Mouse (Mus musculus): ENCODE measurements around the gene Golim4. TPM values are rescaled to one million over a fixed set of nuclear protein-coding genes. Genes with fewer than 3 reads are reported as not detected.

The Golim4 gene
- polyA plus RNA-seq, 1 experiment from 2014 or later, result 39.3 TPM

GRCm38 (mm10) chr3:75861677-75862076 is 95.1 kb downstream of the Golim4 start:
- H3K4me2 ChIP-seq (ENCODE audit: low read depth, severe bottlenecking), result no peak overlapping the region
- H3K9ac ChIP-seq (ENCODE audit: low read length), result no peak overlapping the region
- DNase-seq (ENCODE audit: low spot score) (peak; percentile 62), ATAC-seq (ENCODE audit: insufficient number of reproducible peaks, low FRiP score, low TSS enrichment, low read depth) (no peak)
- H3K4me3 ChIP-seq (ENCODE audit: low read depth, low read length), result no peak overlapping the region
- no peaks in the 10 kb centered on the region for H3K9me3 ChIP-seq (ENCODE audit: control insufficient read depth, low read length)
- no peaks in the 10 kb centered on the region for H3K4me1 ChIP-seq (ENCODE audit: control insufficient read depth, insufficient read depth, low read length)
- no peaks in the 10 kb centered on the region for H3K36me3 ChIP-seq (ENCODE audit: control insufficient read depth, insufficient read depth, low read length)
- no peak overlapping the region for H3K27ac ChIP-seq (replicated peaks; ENCODE audit: low read depth, low read length)
- WGBS, result 34% methylated on average over 4 of the region's 4 CpGs
- no peaks in the 10 kb centered on the region for H3K27me3 ChIP-seq (ENCODE audit: control insufficient read depth, insufficient read depth, low read length)

GRCm38 (mm10) chr3:75860760-75861159 is 96.0 kb downstream of the Golim4 start:
- ATAC-seq (ENCODE audit: insufficient number of reproducible peaks, low FRiP score, low TSS enrichment, low read depth) (0 out of 2 replicates have a peak, but pooled peaks have one; percentile 44), DNase-seq (ENCODE audit: low spot score) (no peak)
- WGBS, result 76% methylated on average over 12 of the region's 12 CpGs
- Histone ChIP-seq H3K27ac (replicated peaks; ENCODE audit: low read depth, low read length) (no peak overlapping the region), H3K36me3 (ENCODE audit: control insufficient read depth, insufficient read depth, low read length) (no peaks in the 10 kb centered on the region), H3K4me3 (ENCODE audit: low read depth, low read length) (no peak overlapping the region), H3K27me3 (ENCODE audit: control insufficient read depth, insufficient read depth, low read length) (no peaks in the 10 kb centered on the region), H3K4me2 (ENCODE audit: low read depth, severe bottlenecking) (no peak overlapping the region), H3K9me3 (ENCODE audit: control insufficient read depth, low read length) (no peaks in the 10 kb centered on the region), H3K9ac (ENCODE audit: low read length) (no peak overlapping the region), H3K4me1 (ENCODE audit: control insufficient read depth, insufficient read depth, low read length) (no peaks in the 10 kb centered on the region)

DNA sequence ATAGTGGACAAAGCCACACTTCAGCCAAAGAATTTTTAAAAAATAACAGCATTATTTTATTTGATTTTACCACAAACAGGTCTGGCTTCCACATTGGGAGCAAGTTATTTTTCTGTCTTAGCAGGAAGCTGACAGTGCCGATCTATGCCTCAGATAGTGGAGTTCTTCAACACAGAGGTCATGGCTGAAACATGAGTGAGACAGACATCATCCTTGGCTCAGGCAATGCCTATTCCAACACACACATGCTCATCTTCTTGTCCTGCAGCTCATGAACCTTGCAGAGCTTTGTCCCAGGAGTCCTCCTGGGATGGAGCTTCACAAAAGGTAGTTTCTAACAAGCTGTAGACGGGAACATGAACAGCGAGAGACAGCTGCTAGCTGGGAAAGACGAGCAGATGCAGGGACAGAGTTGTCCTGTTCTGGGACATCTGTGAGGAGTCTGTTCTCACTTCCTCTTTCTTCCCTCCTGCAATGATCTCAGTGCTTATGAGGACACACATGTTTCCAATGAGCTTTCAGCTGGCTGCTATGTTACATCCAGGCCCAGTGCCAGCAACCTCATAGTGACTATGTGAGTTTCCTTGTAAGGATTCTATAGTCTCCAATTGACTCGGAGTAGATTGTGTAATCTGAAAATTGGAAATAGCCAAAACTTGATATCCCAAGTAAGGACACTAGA is 121.3 kb downstream of the Golim4 start:
- no peaks in the 10 kb centered on the region for H3K36me3 ChIP-seq (ENCODE audit: control insufficient read depth, insufficient read depth, low read length)
- H3K27me3 ChIP-seq (ENCODE audit: control insufficient read depth, insufficient read depth, low read length), result no peaks in the 10 kb centered on the region
- no peak for DNase-seq (ENCODE audit: low spot score)
- no peak for ATAC-seq (ENCODE audit: insufficient number of reproducible peaks, low FRiP score, low TSS enrichment, low read depth)
- 77% methylated on average over 5 of the region's 5 CpGs for WGBS
- H3K9ac ChIP-seq (ENCODE audit: low read length), result no peak overlapping the region
- no peaks in the 10 kb centered on the region for H3K4me1 ChIP-seq (ENCODE audit: control insufficient read depth, insufficient read depth, low read length)
- no peak overlapping the region for H3K27ac ChIP-seq (replicated peaks; ENCODE audit: low read depth, low read length)
- no peaks in the 10 kb centered on the region for H3K9me3 ChIP-seq (ENCODE audit: control insufficient read depth, low read length)
- no peak overlapping the region for H3K4me3 ChIP-seq (ENCODE audit: low read depth, low read length)
- H3K4me2 ChIP-seq (ENCODE audit: low read depth, severe bottlenecking), result no peak overlapping the region

DNA sequence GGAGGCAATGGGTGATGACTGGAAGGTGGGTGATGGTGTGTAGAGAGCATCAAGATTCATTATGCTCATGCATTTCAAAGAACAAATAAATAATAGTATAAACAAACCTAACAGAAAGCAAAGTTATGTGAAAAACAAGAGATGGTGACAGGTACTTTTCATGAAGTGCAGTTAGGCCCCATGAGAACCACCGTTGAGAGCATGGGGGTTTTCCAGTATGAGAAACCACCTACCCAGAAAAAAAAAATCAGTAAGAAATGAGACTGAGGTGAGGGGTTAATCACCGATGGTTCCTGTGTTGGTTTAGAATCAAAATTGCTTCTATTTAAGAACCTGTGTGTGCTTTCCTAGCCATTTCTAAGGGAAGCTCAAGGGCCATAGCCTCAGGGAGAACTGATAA is 121.9 kb downstream of the Golim4 start:
- DNase-seq (ENCODE audit: low spot score) (no peak), ATAC-seq (ENCODE audit: insufficient number of reproducible peaks, low FRiP score, low TSS enrichment, low read depth) (no peak)
- H3K4me2 ChIP-seq (ENCODE audit: low read depth, severe bottlenecking), result no peak overlapping the region
- H3K27ac ChIP-seq (replicated peaks; ENCODE audit: low read depth, low read length), result no peak overlapping the region
- H3K27me3 ChIP-seq (ENCODE audit: control insufficient read depth, insufficient read depth, low read length), result no peaks in the 10 kb centered on the region
- H3K9me3 ChIP-seq (ENCODE audit: control insufficient read depth, low read length), result no peaks in the 10 kb centered on the region
- no peak overlapping the region for H3K4me3 ChIP-seq (ENCODE audit: low read depth, low read length)
- no peak overlapping the region for H3K9ac ChIP-seq (ENCODE audit: low read length)
- 88% methylated on average over 2 of the region's 2 CpGs for WGBS
- no peaks in the 10 kb centered on the region for H3K36me3 ChIP-seq (ENCODE audit: control insufficient read depth, insufficient read depth, low read length)
- no peaks in the 10 kb centered on the region for H3K4me1 ChIP-seq (ENCODE audit: control insufficient read depth, insufficient read depth, low read length)

Other genes with a start within 250 kb of the Golim4 start
- not detected in 2 replicates for gene Gm29133, start 208.8 kb downstream of the Golim4 start, polyA plus RNA-seq (2014; fragmentation: Nextera tagmentation; extraction: Ambion mirVana)
- 0.21 and 0.92 TPM in 2 replicates for gene Fstl5, start 117.3 kb upstream of the Golim4 start, polyA plus RNA-seq (2014; fragmentation: Nextera tagmentation; extraction: Ambion mirVana)